Mouse (Mus musculus): ENCODE results near the gene Zranb3.
"Not testable (repeated sequence)": the region's sequence is repeated elsewhere in the genome, so short reads cannot be mapped to it uniquely, and the experiment has no call there.

Zranb3 gene

DNA sequence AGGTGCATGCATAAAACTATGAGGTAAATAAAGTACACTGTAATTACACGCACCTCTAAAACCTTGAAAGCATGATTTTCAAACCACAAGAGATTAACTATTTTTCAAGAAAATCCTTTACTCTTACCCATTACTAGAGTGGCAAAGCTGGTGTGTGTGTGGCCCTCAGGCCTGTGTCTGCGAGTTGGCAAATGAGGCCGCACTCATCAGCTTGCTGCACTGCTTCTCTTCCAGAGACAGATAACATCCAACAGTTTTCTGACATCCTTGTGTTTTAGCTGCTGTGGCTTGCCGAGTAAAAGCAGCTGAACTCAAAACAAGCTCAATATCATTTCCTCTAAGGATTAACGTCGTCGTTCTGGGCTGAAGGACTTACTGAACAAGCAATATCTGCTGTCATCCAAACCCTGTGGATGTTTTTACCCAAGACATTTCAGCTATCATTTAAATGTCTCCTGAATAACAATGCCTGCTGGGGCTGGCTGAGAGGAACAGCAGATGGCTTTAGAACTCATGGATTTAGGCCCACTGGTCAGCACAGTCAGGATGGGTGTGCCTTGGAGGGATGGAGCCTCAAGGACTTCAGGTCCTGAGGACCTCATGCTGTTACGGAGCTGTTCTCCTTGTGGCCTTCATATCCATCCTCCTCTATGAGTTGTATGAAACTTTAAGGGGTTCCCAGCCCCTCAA lies 42.0 kb downstream of the Zranb3 start:
- DNase-seq (ENCODE audit: low spot score): no peak

DNA sequence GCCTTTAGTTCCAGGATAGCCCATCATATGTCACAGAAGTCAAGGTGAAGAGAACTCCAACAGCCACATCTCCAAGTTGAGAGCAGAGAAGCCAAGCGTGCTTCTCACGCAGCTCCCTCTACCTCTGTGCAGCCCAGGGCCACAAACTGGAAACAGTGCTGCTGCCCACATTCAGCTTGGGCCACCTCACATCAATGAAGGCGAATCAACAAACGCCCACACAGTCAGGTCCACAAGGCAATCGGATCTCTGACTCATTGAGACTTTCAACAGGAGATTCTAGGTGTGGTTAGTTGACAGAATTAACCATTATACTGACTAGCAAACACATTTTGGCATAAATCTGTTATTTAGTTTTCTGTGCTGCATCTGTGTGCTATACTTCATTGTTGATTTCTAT lies 44.2 kb downstream of the Zranb3 start:
- DNase-seq (ENCODE audit: low spot score): no peak

DNA sequence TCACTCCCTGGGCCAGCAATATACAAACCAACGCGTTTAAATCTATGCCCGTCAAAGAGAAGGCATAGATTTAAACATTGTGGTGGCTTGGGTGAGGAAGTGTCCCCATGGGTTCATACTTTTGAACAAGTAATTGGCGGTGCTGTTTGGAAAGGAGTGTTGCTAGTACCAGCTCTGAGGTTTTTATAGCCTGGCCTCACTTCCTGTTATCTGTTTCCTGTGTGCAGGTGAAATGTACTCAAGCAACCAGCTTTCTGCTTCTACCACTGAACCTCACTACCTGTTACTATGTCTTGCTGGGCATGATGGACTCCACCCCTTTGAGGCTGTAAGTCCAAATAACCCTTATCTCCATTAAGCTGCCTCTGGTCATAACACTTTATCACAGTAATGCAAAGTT lies 45.6 kb downstream of the Zranb3 start:
- no peak for DNase-seq (ENCODE audit: low spot score)

GRCm38 (mm10) chr1:128046920-128047319 lies 55.9 kb downstream of the Zranb3 start:
- no peak for DNase-seq (ENCODE audit: low spot score)

DNA sequence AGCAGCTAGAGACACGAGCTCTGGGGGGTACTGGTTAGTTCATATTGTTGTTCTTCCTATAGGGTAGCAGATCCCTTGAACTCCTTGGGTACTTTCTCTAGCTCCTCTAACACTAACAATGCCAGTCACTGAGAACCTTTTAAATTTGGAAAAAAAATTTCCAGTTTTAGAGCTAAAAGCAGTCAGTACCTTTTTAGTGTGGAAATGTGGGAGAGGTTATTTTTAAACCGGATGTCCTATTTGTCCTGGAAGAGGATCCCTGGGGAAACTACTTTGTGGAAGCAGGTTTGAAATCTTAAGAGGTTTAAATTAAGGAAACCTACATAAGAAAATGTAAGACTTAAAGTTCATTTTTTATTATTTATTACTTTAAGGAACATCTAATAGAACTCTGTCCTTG lies 56.4 kb downstream of the Zranb3 start:
- no peak for DNase-seq (ENCODE audit: low spot score)

GRCm38 (mm10) chr1:128044181-128044580 lies 58.7 kb downstream of the Zranb3 start:
- DNase-seq (ENCODE audit: low spot score): no peak

DNA sequence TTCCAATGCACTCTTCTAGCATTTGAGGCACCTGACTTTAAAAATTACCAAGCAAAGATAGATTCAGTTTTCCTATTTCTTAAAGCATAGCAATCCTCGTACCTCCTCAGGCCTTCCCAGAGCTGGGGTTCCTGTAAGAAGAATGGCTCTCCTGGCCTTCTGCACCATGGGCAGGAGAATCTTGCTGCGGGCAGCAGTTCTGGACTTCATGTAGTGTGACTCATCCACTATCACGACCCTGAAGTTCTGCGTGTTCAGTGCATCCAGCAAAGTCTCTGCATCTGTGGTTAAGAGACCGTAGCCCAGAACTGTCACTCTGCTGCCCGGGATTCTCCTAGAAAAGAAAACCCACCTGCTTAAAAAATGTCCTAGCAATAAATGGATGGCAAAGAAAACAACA lies 66.6 kb downstream of the Zranb3 start:
- no peak for DNase-seq (ENCODE audit: low spot score)

- no peak for DNase-seq (ENCODE audit: low spot score)
Observed at GRCm38 (mm10) chr1:128032123-128032522, 70.7 kb downstream of the Zranb3 start.

DNA sequence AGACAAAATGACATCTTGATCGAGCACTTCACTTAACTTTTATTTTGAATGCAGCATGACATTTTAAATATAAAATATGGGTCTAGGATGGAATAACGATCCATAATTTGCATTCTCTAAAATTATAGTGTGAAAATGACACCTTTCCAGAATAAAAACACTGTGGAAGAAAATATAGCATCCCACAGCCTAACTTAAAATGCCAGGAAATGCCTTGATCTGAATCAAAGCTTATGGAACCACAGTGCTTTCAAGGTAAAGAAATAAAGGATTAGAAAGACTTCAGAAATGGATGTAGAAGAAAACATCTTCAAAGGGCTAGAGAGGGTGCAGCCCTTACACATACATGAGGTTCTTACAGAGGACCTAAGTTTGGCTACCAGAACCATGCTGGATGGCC lies 71.3 kb downstream of the Zranb3 start:
- DNase-seq (ENCODE audit: low spot score): no peak

- DNase-seq (ENCODE audit: low spot score): no peak
Observed at GRCm38 (mm10) chr1:128024363-128025114, 78.3 kb downstream of the Zranb3 start.

DNA sequence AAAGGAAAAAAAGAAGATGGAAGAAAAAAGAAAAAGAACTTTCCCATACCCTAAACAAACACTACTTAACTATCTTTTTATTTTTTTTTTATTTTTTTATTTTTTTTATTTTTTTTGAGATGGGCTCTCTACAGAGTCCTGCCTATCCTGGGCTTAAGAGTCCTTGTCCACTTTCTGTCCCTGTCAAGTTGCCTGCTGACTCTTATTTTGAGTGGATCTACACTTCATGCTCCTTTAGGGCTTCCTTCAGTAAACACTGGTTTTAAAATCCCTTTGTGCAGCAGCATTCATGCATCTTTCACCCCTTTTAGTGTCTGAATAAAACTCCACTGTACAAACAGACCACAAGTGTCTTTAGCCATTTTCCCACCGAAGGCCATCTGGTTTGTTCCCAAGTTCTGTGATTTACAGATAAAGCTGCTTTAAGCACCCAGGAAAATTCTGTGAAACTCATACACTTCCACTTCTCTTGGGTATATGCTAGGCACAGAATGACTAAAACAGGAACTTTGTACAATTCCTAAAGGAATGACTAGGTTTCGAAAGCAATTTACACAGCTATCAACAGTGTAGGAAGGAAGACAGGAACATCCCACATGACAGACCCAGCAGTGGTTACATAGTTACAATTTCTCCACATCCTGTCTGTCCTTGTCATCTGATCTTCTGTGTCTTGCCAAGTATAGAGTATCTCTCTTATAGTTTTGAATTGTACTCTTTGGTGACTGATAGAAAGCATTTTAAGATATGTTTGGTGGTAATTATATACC lies 82.7 kb downstream of the Zranb3 start:
- no peak for DNase-seq (ENCODE audit: low spot score)

DNA sequence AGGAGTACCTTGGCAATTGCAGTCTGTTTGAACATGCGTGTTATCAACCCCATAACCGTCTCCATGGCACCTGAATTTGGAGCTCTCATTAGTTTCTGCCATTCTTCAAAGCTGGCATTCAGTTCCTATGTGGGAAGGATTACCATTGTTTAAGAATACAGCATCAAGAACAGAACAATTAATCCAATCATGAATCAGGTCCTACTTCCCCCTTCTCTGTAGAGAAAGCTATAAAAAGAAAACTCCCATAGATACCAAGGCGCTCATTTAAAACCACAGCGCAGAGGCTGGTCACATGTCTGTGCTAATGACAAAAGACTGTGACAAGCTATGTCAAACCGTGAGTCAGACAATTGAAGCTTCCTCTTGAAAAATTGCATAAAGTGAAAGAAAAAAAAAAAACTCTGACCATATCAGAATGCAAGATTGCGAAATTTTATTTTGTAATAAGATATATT lies 86.8 kb downstream of the Zranb3 start:
- no peak for DNase-seq (ENCODE audit: low spot score)

DNA sequence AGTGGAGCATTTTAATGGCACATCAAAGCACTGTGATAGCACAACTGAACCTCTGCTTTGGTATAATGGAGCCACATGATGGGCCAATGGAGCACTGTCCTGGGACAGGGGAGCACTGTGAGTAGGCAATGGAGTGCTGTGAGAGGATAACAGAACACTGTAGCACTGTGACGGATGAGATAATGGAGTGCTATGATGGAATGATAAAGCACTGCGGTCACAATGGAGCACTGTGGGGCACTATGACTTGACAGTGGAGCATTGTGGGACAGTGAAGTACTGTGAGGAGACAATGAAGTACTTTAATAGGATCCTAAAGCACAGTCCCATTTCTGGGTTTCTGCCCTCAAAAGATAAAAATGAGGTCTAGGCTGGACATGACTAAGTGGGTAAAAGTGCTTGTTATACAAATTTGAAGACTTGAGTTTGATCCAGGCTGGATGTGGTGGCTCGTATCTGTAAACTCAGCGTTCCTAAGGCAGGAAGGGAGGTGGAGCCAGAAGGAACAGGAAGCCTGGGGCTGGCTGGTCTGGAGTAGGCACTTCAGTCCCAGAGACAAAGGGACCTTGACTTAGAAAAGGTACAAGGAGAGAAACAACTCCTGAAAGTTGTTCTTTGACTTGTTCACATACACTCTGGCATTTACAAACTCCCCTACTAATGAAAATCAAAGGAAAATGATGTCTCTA lies 89.0 kb downstream of the Zranb3 start:
- no peak for DNase-seq (ENCODE audit: low spot score)

- DNase-seq (ENCODE audit: low spot score): no peak
Observed at GRCm38 (mm10) chr1:128009751-128010150, 93.1 kb downstream of the Zranb3 start.

DNA sequence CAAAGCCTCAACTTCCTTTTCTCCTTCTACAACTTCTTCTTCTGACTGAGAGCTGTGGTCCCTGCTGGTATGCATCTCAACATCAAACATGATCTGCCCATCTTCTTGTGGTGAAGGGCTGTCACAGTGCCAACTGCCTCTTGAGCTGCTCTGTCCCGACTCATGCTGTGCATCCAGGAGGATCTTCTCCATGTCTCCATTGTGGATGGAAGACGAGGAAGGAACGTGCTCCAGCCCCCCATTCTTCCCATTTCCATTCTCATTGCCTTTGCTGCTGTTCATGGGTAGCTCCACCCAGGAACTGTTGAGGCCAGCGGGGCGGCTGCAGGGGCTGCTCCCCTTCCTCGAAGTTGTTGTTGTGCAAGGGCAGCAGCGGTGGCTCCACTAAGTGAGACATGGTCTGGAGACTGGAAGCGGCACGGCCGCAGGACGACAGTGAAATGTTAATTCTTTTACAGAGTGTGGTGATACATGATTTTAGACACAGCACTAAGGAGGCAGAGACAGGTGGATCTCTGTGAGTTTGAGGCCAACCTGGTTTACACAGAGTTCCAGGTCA lies 96.7 kb downstream of the Zranb3 start:
- not testable (repeated sequence) for DNase-seq (ENCODE audit: low spot score)

- no peak for DNase-seq (ENCODE audit: low spot score)
Observed at GRCm38 (mm10) chr1:128004371-128004720, 98.5 kb downstream of the Zranb3 start.

GRCm38 (mm10) chr1:128003712-128004370 lies 99.0 kb downstream of the Zranb3 start:
- no peak for DNase-seq (ENCODE audit: low spot score)

- peak; percentile 19 for DNase-seq (ENCODE audit: low spot score)
Observed at GRCm38 (mm10) chr1:128002159-128002558, 100.7 kb downstream of the Zranb3 start.

- not testable (repeated sequence) for DNase-seq (ENCODE audit: low spot score)
Observed at GRCm38 (mm10) chr1:128000931-128001330, 101.9 kb downstream of the Zranb3 start.

GRCm38 (mm10) chr1:127993892-127994291 lies 109.0 kb downstream of the Zranb3 start:
- no peak for DNase-seq (ENCODE audit: low spot score)

Measured in yolk sac, embryonic 10.5 days (tissue).